Mouse (Mus musculus) heart, embryonic 10.5 days (tissue): Measurements from ENCODE around the gene Col6a2. TPM values are rescaled to one million over a fixed set of nuclear protein-coding genes. Genes with fewer than 3 reads are reported as not detected.

Source experiments
- DNase-seq: peaks from one replicate; pipeline ENCODE4 v3.0.0-alpha.2; 2017; ENCODE audit warnings: low spot score
- H3K27ac ChIP-seq: fragments of 300-500 bp; sonication (generic); 2 replicates; pipeline ENCODE4 v1.5.1; 2016; ENCODE audit warnings: mild to moderate bottlenecking
- H3K27me3 ChIP-seq: fragments of 300-500 bp; sonication (generic); 2 replicates; pipeline ENCODE4 v1.6.1; 2016; ENCODE audit warnings: mild to moderate bottlenecking; ENCODE audit not compliant: poor library complexity, insufficient read depth, severe bottlenecking
- H3K36me3 ChIP-seq: fragments of 300-500 bp; sonication (generic); 2 replicates; pipeline ENCODE4 v1.6.1; 2016; ENCODE audit warnings: mild to moderate bottlenecking, moderate library complexity
- H3K4me1 ChIP-seq: fragments of 300-500 bp; sonication (generic); 2 replicates; pipeline ENCODE4 v1.6.1; 2016; ENCODE audit warnings: mild to moderate bottlenecking
- H3K4me3 ChIP-seq: fragments of 300-500 bp; sonication (generic); 2 replicates; pipeline ENCODE4 v1.5.1; 2016; ENCODE audit warnings: mild to moderate bottlenecking, moderate library complexity
- H3K9me3 ChIP-seq: fragments of 300-500 bp; sonication (generic); 2 replicates; pipeline ENCODE4 v1.6.1; 2016; ENCODE audit warnings: mild to moderate bottlenecking, moderate library complexity
- WGBS: fragments of 180-500 bp; shearing (Covaris S2); methylation state at CpG from one replicate; pipeline ENCODE4 v1.1.7; 2016; 5-methylcytosine and 5-hydroxymethylcytosine counted together
- polyA plus RNA-seq: library from polyadenylated mRNA; unstranded; fragments of >200 nt; fragmentation: Nextera tagmentation; extraction: Ambion mirVana; gene quantifications from 2 replicates; pipeline ENCODE4 v1.2.1, GENCODE M21; 2016

The Col6a2 gene
- polyA plus RNA-seq, 1 experiment from 2014 or later: 17.1 TPM

DNA sequence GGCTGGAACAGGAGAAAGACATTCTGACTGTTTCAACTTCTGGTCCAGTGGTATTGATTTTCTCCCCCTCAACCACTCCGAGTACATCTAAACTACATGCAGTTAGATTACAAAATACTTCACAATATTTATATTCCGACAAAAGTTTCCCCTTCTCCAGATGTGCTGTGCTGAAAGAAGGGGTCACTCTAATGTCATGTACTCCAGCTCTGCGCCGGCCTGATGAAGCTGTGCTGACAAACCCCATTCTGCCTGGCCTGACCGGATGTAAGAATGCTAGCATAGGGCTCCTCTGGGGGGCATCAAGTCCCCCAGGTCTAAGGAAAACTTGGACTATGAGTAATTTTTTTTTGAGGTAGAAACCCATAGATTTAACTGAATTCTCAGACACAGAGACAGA lies 4.3 kb upstream of the Col6a2 start:
- 85% methylated on average over 5 of the region's 5 CpGs for WGBS
- Histone ChIP-seq H3K4me3 (no peak overlapping the region), H3K9me3 (no peaks in the 10 kb centered on the region), H3K27me3 (no peaks in the 10 kb centered on the region), H3K27ac (no peak overlapping the region), H3K36me3 (no peaks in the 10 kb centered on the region), H3K4me1 (peaks cover 14% of the 10 kb centered on the region)
- DNase-seq: no peak

GRCm38 (mm10) chr10:76624903-76625302 lies 1.5 kb upstream of the Col6a2 start:
- DNase-seq: no peak
- Histone ChIP-seq H3K4me1 (peaks cover 16% of the 10 kb centered on the region), H3K27me3 (0 out of 2 replicates have a peak, but pooled peaks cover 3% of the 10 kb centered on the region), H3K36me3 (no peaks in the 10 kb centered on the region), H3K9me3 (no peaks in the 10 kb centered on the region), H3K27ac (no peak overlapping the region), H3K4me3 (no peak overlapping the region)
- 69% methylated on average over 7 of the region's 7 CpGs for WGBS

DNA sequence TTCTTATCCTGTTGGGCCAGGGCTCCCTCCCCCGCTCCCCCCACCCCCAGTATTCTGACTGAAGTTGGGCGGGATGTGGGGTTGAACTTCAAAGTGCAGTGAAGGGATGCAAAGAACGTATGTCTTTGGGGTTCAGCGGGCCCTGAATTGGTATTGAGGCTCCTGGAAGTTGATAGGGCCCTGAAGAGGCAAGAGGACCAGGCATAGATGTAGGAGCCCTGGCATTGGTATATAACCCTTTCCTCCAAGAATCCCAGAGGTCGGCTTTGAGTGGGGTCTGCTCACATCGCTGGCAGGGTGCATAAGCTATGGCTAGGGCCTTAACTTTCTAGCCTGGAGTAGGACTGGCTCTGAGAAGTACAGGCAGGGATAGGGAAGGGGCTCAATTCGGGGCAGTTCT lies 304 bp upstream of the Col6a2 start:
- Histone ChIP-seq H3K27me3 (0 out of 2 replicates have a peak, but pooled peaks cover 3% of the 10 kb centered on the region), H3K4me3 (peak overlapping the region; percentile 62), H3K27ac (peak overlapping the region; percentile 85), H3K4me1 (peaks cover 16% of the 10 kb centered on the region), H3K9me3 (no peaks in the 10 kb centered on the region), H3K36me3 (no peaks in the 10 kb centered on the region)
- DNase-seq: no peak
- WGBS: 17% methylated on average over 7 of the region's 7 CpGs

- Histone ChIP-seq H3K9me3 (no peaks in the 10 kb centered on the region), H3K27ac (peak overlapping the region; percentile 85), H3K36me3 (no peaks in the 10 kb centered on the region), H3K27me3 (0 out of 2 replicates have a peak, but pooled peaks cover 3% of the 10 kb centered on the region), H3K4me1 (peaks cover 16% of the 10 kb centered on the region), H3K4me3 (peak overlapping the region; percentile 62)
- WGBS: 72% methylated on average over 4 of the region's 4 CpGs
- DNase-seq: no peak
Measured at GRCm38 (mm10) chr10:76622411-76622810, 1.0 kb downstream of the Col6a2 start.

- H3K9me3 ChIP-seq: no peaks in the 10 kb centered on the region
- H3K36me3 ChIP-seq: peaks cover 35% of the 10 kb centered on the region
- DNase-seq: no peak
- H3K27ac ChIP-seq: no peak overlapping the region
- no peak overlapping the region for H3K4me3 ChIP-seq
- 64% methylated on average over 7 of the region's 7 CpGs for WGBS
- peaks cover 2% of the 10 kb centered on the region; the same call in 1 of the 2 replicates for H3K27me3 ChIP-seq
- peaks cover 11% of the 10 kb centered on the region; the same call in 1 of the 2 replicates for H3K4me1 ChIP-seq
Measured at GRCm38 (mm10) chr10:76612473-76612872, 11.0 kb downstream of the Col6a2 start.

DNA sequence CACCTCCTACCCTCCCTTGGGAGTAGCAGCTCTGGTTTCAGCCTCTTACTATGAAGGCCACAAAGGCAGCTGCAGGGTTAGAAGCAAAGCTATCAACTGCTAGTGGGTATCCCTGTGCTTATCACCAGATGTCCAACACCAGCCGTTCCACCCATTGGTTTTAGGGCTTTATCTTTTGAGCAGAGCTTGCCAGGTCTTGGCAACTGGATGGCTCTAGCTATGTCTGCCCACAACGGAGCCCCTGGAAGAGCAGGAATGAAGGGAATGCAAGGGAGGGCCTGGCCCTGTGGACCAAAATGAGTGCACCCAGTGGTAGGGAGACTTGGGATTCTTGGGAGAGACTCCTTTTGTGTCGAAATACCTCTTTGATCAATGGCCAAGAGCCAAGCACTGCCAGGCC lies 20.7 kb downstream of the Col6a2 start:
- Histone ChIP-seq H3K4me3 (no peak overlapping the region), H3K9me3 (no peaks in the 10 kb centered on the region), H3K27ac (no peak overlapping the region), H3K36me3 (peaks cover 33% of the 10 kb centered on the region), H3K27me3 (peaks cover 4% of the 10 kb centered on the region; the same call in 1 of the 2 replicates), H3K4me1 (peaks cover 9% of the 10 kb centered on the region)
- no peak for DNase-seq
- 51% methylated on average over 3 of the region's 3 CpGs for WGBS

DNA sequence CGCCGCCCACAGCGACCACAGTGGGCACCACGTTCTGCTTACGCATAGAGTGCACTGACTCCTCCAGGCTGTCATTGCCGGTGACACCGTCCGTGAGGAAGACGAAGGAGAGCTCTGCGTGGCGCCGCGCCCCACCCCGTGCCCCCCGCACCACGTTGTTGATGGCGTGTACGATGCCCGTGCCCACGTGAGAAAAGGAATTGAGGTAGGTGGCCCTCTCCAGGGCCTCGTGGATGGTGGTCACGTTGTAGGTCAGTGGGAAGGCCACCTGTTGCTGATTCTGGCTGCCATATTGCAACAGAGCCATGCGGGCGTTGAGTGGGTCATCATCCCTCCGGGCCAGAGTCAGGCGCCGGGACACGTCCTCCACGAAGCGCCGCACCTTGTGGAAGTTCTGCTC lies 27.1 kb downstream of the Col6a2 start:
- Histone ChIP-seq H3K27me3 (no peaks in the 10 kb centered on the region), H3K36me3 (no peaks in the 10 kb centered on the region), H3K9me3 (no peaks in the 10 kb centered on the region), H3K4me1 (0 out of 2 replicates have a peak, but pooled peaks cover 5% of the 10 kb centered on the region), H3K4me3 (no peak overlapping the region), H3K27ac (no peak overlapping the region)
- DNase-seq: no peak
- WGBS: 92% methylated on average over 31 of the region's 31 CpGs

GRCm38 (mm10) chr10:76590197-76590596 lies 33.2 kb downstream of the Col6a2 start:
- 67% methylated on average over 11 of the region's 11 CpGs for WGBS
- DNase-seq: no peak
- H3K4me3 ChIP-seq: no peak overlapping the region
- H3K36me3 ChIP-seq: no peaks in the 10 kb centered on the region
- H3K9me3 ChIP-seq: no peaks in the 10 kb centered on the region
- H3K4me1 ChIP-seq: peaks cover 35% of the 10 kb centered on the region
- no peaks in the 10 kb centered on the region for H3K27me3 ChIP-seq
- peak overlapping the region; percentile 82 for H3K27ac ChIP-seq

DNA sequence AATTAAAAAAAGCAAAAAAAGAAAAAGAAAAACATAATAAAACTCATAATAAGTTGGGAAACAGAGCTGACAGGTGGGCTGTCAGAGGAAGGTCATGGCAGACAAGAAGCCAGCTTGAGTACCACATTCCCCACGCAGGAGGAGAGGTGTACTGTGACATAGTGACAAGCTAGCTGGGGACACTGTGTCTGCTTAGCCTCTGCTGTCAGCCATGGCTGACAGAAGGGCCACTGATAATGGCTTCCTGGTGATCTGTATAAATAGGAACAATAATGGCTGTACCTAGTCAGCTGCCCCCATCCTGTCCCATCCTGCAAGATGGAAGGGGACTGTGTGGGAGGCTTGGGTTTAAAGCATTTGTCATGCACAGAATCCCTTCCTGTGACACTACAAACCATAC lies 37.2 kb downstream of the Col6a2 start:
- Histone ChIP-seq H3K9me3 (no peaks in the 10 kb centered on the region), H3K4me1 (peaks cover 53% of the 10 kb centered on the region), H3K4me3 (no peak overlapping the region), H3K27ac (peak overlapping the region; percentile 86), H3K36me3 (no peaks in the 10 kb centered on the region), H3K27me3 (no peaks in the 10 kb centered on the region)
- 5% methylated on average over 1 of the region's 1 CpGs for WGBS
- DNase-seq: peak; percentile 90

GRCm38 (mm10) chr10:76584138-76584537 lies 39.3 kb downstream of the Col6a2 start:
- H3K27ac ChIP-seq: peak overlapping the region; percentile 87
- no peaks in the 10 kb centered on the region for H3K36me3 ChIP-seq
- no peaks in the 10 kb centered on the region for H3K9me3 ChIP-seq
- H3K4me3 ChIP-seq: peak overlapping the region; percentile 47
- no peaks in the 10 kb centered on the region for H3K27me3 ChIP-seq
- no peak for DNase-seq
- H3K4me1 ChIP-seq: peaks cover 43% of the 10 kb centered on the region
- 14% methylated on average over 10 of the region's 10 CpGs for WGBS

DNA sequence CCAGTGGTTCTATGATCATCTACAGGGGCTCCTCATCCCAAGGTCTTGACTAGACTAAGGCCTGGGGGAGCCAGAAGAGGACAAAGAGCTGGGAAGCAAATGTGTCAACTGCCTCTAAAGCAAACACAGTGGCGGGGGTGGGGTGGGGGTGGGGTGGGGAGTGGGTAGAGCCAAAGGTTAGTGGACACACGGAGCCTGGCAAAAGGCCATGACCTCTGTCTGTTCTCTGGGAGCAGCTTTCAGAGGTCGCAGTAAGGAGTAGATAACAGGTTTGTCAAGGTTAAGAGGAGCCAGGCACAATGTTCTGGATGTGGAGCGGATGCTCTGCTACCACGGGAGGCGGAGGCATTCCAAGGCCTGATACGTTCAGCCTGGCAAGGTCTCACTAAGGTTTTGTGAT lies 46.5 kb downstream of the Col6a2 start:
- H3K36me3 ChIP-seq: no peaks in the 10 kb centered on the region
- WGBS: 48% methylated on average over 7 of the region's 7 CpGs
- H3K4me3 ChIP-seq: no peak overlapping the region
- H3K27ac ChIP-seq: peak overlapping the region; percentile 60
- no peak for DNase-seq
- peaks cover 17% of the 10 kb centered on the region for H3K4me1 ChIP-seq
- no peaks in the 10 kb centered on the region for H3K27me3 ChIP-seq
- no peaks in the 10 kb centered on the region for H3K9me3 ChIP-seq

- DNase-seq: no peak
- WGBS: 82% methylated on average over 3 of the region's 3 CpGs
- Histone ChIP-seq H3K27me3 (no peaks in the 10 kb centered on the region), H3K27ac (peak within 1 kb of the TSS; percentile 60; the same call in 1 of the 2 replicates), H3K4me3 (no peak within 1 kb of the TSS), H3K4me1 (peaks cover 10% of the 10 kb centered on the region), H3K9me3 (no peaks in the 10 kb centered on the region), H3K36me3 (0 out of 2 replicates have a peak, but pooled peaks cover 2% of the 10 kb centered on the region)
Measured at GRCm38 (mm10) chr10:76575374-76575773, 48.1 kb downstream of the Col6a2 start, which contains the start of gene Ftcd. TSS of gene Ftcd (plus strand) at chr10:76575648.

DNA sequence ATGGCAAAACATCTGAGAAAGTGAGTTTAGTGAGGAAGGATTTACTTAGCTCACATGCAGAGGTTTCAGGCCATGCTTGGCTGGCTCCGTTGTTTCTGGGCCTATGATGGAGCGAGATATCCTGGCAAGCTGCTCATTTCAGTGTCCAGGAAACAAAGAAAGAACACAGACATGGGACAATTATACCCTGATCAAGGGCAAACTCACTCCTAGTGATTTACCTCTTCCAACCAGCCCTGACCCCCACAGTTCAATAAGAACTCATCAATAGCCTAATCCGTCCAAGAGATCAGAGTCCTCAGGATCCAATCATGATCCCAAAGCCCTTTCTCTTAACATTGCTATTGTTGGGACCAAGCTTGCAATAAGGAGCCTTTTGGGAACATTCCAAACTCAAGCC lies 51.3 kb downstream of the Col6a2 start:
- H3K27me3 ChIP-seq: no peaks in the 10 kb centered on the region
- no peak overlapping the region for H3K27ac ChIP-seq
- no peak overlapping the region for H3K4me3 ChIP-seq
- 83% methylated on average over 3 of the region's 3 CpGs for WGBS
- H3K36me3 ChIP-seq: 0 out of 2 replicates have a peak, but pooled peaks cover 3% of the 10 kb centered on the region
- peaks cover 18% of the 10 kb centered on the region for H3K4me1 ChIP-seq
- no peaks in the 10 kb centered on the region for H3K9me3 ChIP-seq
- DNase-seq: no peak

GRCm38 (mm10) chr10:76571070-76571469 lies 52.4 kb downstream of the Col6a2 start:
- Histone ChIP-seq H3K4me1 (0 out of 2 replicates have a peak, but pooled peaks cover 8% of the 10 kb centered on the region), H3K27me3 (no peaks in the 10 kb centered on the region), H3K27ac (no peak overlapping the region), H3K4me3 (no peak overlapping the region), H3K9me3 (no peaks in the 10 kb centered on the region), H3K36me3 (0 out of 2 replicates have a peak, but pooled peaks cover 3% of the 10 kb centered on the region)
- 72% methylated on average over 2 of the region's 2 CpGs for WGBS
- DNase-seq: no peak
